Mouse (Mus musculus) MEL (cell line): ENCODE results near the gene Ror1. TPM values are rescaled to one million over a fixed set of nuclear protein-coding genes. Genes with fewer than 3 reads are reported as not detected.

Source experiments
- DNase-seq: peaks from one replicate; pipeline ENCODE4 v3.0.0; 2011; ENCODE audit warnings: low read depth, low spot score
- H3K27ac ChIP-seq: 2 replicates; pipeline ENCODE4 v1.5.1; 2012; ENCODE audit warnings: low read depth, mild to moderate bottlenecking, control low read depth, low read length, moderate library complexity; ENCODE audit not compliant: control insufficient read depth
- H3K27me3 ChIP-seq, 2 experiments: fragments of 150-350 bp in 1 of 2; sonication (generic) in 1 of 2; 2 replicates each; pipeline ENCODE4 v1.6.1; 2012; ENCODE audit warnings: low read length in 2 of 2, mild to moderate bottlenecking in 2 of 2, improper control_type of control experiment in 1 of 2, moderate library complexity in 1 of 2; ENCODE audit not compliant: insufficient read depth in 2 of 2, control insufficient read depth in 1 of 2
- H3K36me3 ChIP-seq, 2 experiments: 2 replicates each; pipeline ENCODE4 v1.6.1; 2012 to 2014; ENCODE audit warnings: low read length in 2 of 2, improper control_type of control experiment in 1 of 2, inconsistent platforms in 1 of 2, mild to moderate bottlenecking in 1 of 2; ENCODE audit not compliant: insufficient read depth in 2 of 2, control insufficient read depth in 1 of 2
- H3K4me1 ChIP-seq, 2 experiments: fragments of 150-350 bp in 1 of 2; sonication (generic) in 1 of 2; 2 replicates each; pipeline ENCODE4 v1.6.1; 2012; ENCODE audit warnings: low read length in 2 of 2, improper control_type of control experiment in 1 of 2, mild to moderate bottlenecking in 1 of 2; ENCODE audit not compliant: insufficient read depth in 2 of 2, control insufficient read depth in 1 of 2
- H3K4me3 ChIP-seq, 2 experiments: fragments of 150-350 bp in 1 of 2; sonication (generic) in 1 of 2; 2 replicates each; pipeline ENCODE4 v1.5.1; 2012; ENCODE audit warnings: low read depth in 2 of 2, low read length in 2 of 2, mild to moderate bottlenecking in 2 of 2, moderate library complexity in 2 of 2, control low read depth in 1 of 2, improper control_type of control experiment in 1 of 2; ENCODE audit not compliant: control insufficient read depth in 1 of 2, insufficient read depth in 1 of 2
- H3K79me2 ChIP-seq: 2 replicates; pipeline ENCODE4 v1.6.1; 2012; ENCODE audit warnings: mild to moderate bottlenecking, low read length, moderate library complexity; ENCODE audit not compliant: control insufficient read depth, poor library complexity, insufficient read depth
- H3K9ac ChIP-seq: 2 replicates; pipeline ENCODE4 v1.6.1; 2012; ENCODE audit warnings: low read depth, mild to moderate bottlenecking, control low read depth, low read length, moderate library complexity; ENCODE audit not compliant: control insufficient read depth, poor library complexity, severe bottlenecking
- H3K9me3 ChIP-seq: fragments of 150-350 bp; sonication (generic); replicated peaks from 2 replicates; pipeline ENCODE4 v1.6.1; 2012; ENCODE audit warnings: mild to moderate bottlenecking, low read length, improper control_type of control experiment, moderate library complexity; ENCODE audit not compliant: insufficient read depth
- BHLHE40 ChIP-seq: IDR thresholded peaks from 2 replicates; pipeline ENCODE4 v1.6.1; 2012; ENCODE audit warnings: low read depth, mild to moderate bottlenecking, inconsistent platforms, low read length, improper control_type of control experiment, borderline replicate concordance
- CHD1 ChIP-seq: IDR thresholded peaks from 2 replicates; pipeline ENCODE4 v1.6.1; 2012; ENCODE audit warnings: low read depth, mild to moderate bottlenecking, inconsistent platforms, low read length, improper control_type of control experiment
- CHD2 ChIP-seq: IDR thresholded peaks from 2 replicates; pipeline ENCODE4 v1.6.1; 2011; ENCODE audit warnings: low read length, improper control_type of control experiment
- E2F4 ChIP-seq: IDR thresholded peaks from 2 replicates; pipeline ENCODE4 v1.6.1; 2011; ENCODE audit warnings: low read depth, low read length, improper control_type of control experiment, borderline replicate concordance
- GATA1 ChIP-seq: IDR thresholded peaks from 2 replicates; pipeline ENCODE4 v1.6.1; 2011; ENCODE audit warnings: low read depth, low read length, improper control_type of control experiment
- MAFK ChIP-seq: IDR thresholded peaks from 2 replicates; pipeline ENCODE4 v1.6.1; 2011; ENCODE audit warnings: low read depth, mild to moderate bottlenecking, low read length, improper control_type of control experiment, borderline replicate concordance
- MAZ ChIP-seq: IDR thresholded peaks from 2 replicates; pipeline ENCODE4 v1.6.1; 2012; ENCODE audit warnings: low read depth, mild to moderate bottlenecking, inconsistent platforms, low read length, improper control_type of control experiment
- MXI1 ChIP-seq: IDR thresholded peaks from 2 replicates; pipeline ENCODE4 v1.6.1; 2011; ENCODE audit warnings: mild to moderate bottlenecking, low read depth, low read length, improper control_type of control experiment
- MYB ChIP-seq: IDR thresholded peaks from 2 replicates; pipeline ENCODE4 v1.6.1; 2011; ENCODE audit warnings: mild to moderate bottlenecking, low read depth, low read length, improper control_type of control experiment
- MYC ChIP-seq: IDR thresholded peaks from 2 replicates; pipeline ENCODE4 v1.6.1; 2011; ENCODE audit warnings: low read depth, mild to moderate bottlenecking, low read length, improper control_type of control experiment, moderate library complexity
- POLR2A ChIP-seq, 2 experiments: IDR thresholded peaks; 2 replicates each; pipeline ENCODE4 v1.6.1; 2011 to 2012; ENCODE audit warnings: low read length in 2 of 2, mild to moderate bottlenecking in 2 of 2, control low read depth in 1 of 2, improper control_type of control experiment in 1 of 2, low read depth in 1 of 2, moderate library complexity in 1 of 2; ENCODE audit not compliant: control insufficient read depth in 1 of 2, insufficient read depth in 1 of 2, poor library complexity in 1 of 2
- RCOR1 ChIP-seq: IDR thresholded peaks from 2 replicates; pipeline ENCODE4 v1.6.1; 2012; ENCODE audit warnings: low read depth, mild to moderate bottlenecking, inconsistent platforms, low read length, improper control_type of control experiment
- SMC3 ChIP-seq: IDR thresholded peaks from 2 replicates; pipeline ENCODE4 v1.6.1; 2011; ENCODE audit warnings: low read depth, low read length, improper control_type of control experiment
- TBP ChIP-seq: IDR thresholded peaks from 2 replicates; pipeline ENCODE4 v1.8.0; 2011; ENCODE audit warnings: low read depth, low read length, improper control_type of control experiment
- polyA plus RNA-seq, 2 experiments: library from polyadenylated mRNA; stranded (reverse) in 1 of 2; unstranded in 1 of 2; fragments of >175 nt in 1 of 2; fragments of >200 nt in 1 of 2; gene quantifications; 2 replicates each; pipeline versions ENCODE4 v1.2.1 to v1.2.4; 2012; ENCODE audit warnings: low replicate concordance in 2 of 2, low read depth in 1 of 2; ENCODE audit not compliant: insufficient read length in 2 of 2, insufficient read depth in 1 of 2, missing spikeins in 1 of 2
- total RNA-seq: library from RNA; depleted of rRNA; stranded (reverse); fragments of 300-350 nt; gene quantifications from 2 replicates; pipeline ENCODE4 v1.2.3, GENCODE M21; 2012

Gene Ror1
- total and polyA plus RNA-seq, 3 experiments = not detected

DNA sequence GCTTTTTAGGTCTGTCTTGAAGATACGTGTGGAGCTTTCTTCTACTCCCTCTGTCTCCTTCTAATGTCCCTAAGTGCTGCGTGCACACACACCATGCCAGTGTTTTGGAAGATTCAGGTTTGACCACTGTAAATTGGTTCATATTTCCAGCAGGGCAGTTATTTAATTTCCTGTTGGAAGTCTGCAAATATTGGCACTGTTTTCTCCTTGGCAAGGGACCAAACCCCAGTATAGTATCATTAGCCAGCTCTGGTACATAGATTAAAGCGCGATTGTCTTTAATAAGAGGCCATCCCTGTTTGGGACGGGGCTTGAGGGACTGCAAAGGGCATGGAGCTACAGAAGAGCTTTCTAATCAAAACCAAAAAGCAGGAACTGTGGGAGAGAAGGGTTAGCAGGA lies 33.6 kb downstream of the Ror1 start:
- no peaks in the 10 kb centered on the region for H3K36me3 ChIP-seq
- H3K9me3 ChIP-seq = no peaks in the 10 kb centered on the region
- no peak overlapping the region for H3K4me3 ChIP-seq
- H3K9ac ChIP-seq = no peak overlapping the region
- TF ChIP-seq MXI1 (no peak), CHD1 (no peak), BHLHE40 (no peak)
- no peaks in the 10 kb centered on the region for H3K4me1 ChIP-seq
- no peak for DNase-seq
- no peaks in the 10 kb centered on the region for H3K27me3 ChIP-seq
- no peak overlapping the region for H3K27ac ChIP-seq
- H3K79me2 ChIP-seq = no peaks in the 10 kb centered on the region

DNA sequence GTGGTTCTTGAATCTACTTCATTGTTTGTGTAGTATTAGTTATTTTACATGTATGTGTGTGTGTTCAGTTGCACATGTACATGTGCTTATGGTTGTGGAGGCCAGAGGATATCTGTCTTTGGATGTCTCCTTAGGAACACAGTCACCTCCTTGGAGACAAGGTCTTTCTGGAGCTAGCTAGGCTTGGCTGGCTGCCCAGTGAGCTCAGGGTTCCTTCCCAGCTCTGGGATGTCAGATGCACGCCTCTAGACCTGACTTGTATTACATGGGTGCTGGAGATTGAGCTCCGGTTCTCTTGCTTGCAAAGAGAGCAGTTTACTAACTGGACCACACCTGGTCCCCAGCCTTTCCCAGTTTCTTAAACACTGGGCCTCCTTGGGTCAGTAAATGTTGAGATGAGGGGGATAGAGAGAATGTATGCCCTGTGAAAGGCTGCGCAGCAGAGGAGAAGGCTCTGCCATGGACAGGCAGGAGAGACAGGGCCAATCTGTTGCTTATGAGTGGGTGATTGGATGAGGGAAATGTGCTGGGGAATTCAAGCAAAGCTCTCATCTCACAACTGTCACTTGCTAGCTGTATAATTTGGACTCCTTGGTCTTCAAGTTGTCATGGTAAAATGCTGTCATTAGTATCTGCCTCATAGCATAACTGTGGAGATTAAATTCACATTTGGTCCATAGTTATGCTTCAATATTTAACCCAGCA lies 35.3 kb downstream of the Ror1 start:
- no peak for DNase-seq
- Histone ChIP-seq H3K79me2 (no peaks in the 10 kb centered on the region), H3K9ac (no peak overlapping the region), H3K4me1 (no peaks in the 10 kb centered on the region), H3K9me3 (no peaks in the 10 kb centered on the region), H3K27ac (no peak overlapping the region), H3K4me3 (no peak overlapping the region), H3K36me3 (no peaks in the 10 kb centered on the region), H3K27me3 (no peaks in the 10 kb centered on the region)
- TF ChIP-seq POLR2A (IDR thresholded peaks at IDR 0.05; ENCODE audit: control insufficient read depth in 1 of 2, insufficient read depth in 1 of 2, low read depth in 1 of 2, low read length in 2 of 2, poor library complexity in 1 of 2) = no peak
- TF ChIP-seq GATA1 = no peak

DNA sequence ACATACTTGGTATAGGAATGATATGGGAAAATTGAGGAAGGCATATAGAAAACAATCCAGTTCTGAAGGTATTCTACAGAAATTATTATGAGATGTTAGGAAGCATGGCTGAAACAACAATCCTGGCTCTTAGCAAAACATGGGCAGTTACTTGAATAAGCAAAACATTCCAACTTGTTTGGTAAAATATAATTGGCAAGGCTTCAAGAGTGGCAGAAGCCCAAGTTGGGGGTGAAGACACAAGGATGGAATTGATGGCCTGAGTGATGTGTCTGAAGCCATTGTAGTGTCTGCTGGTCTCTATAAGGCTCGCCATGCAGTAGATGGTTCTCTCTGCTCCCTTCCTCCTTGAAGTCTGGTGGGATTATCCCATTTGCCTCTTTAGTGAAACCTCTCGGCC lies 35.9 kb downstream of the Ror1 start:
- Histone ChIP-seq H3K4me3 (no peak overlapping the region), H3K27me3 (no peaks in the 10 kb centered on the region), H3K9me3 (no peaks in the 10 kb centered on the region), H3K9ac (no peak overlapping the region), H3K79me2 (no peaks in the 10 kb centered on the region), H3K27ac (no peak overlapping the region), H3K36me3 (no peaks in the 10 kb centered on the region), H3K4me1 (no peaks in the 10 kb centered on the region)
- DNase-seq = no peak
- TF ChIP-seq SMC3 (no peak), CHD2 (no peak), MAZ (no peak), E2F4 (no peak), MAFK (no peak), TBP (no peak), MYC (no peak), MYB (no peak), RCOR1 (no peak)
